Mouse (Mus musculus) effector memory CD4-positive, alpha-beta T cell, adult 5 months (primary cell): Measurements from ENCODE around the gene Tars2. TPM values are rescaled to one million over a fixed set of nuclear protein-coding genes. Genes with fewer than 3 reads are reported as not detected.

ENCODE experiments used
- polyA plus RNA-seq: library from polyadenylated mRNA; unstranded; fragments of 100-300 nt; shearing (Covaris generic); gene quantifications from one replicate; pipeline ENCODE4 v1.2.1, GENCODE M21; 2017

Gene Tars2
- 48.3 TPM for polyA plus RNA-seq

DNA sequence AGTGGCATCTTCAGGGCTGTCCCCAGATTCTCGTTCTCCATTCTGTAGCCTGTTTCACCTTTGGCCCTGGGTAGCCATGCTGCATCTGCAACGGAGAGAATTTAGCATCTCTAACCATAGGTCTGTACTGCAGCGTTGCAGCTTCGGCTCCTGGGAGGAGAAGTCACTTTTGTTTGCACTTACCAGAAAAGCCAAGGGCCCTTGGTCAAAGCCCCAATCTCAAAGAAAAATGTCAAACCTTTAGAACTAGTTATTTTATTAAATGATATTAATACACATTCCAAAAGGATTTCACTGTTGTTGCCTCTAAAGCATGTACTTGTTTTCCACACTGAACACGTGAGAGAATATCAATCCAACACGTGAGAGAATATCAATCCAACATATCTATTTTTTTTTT is at the start of gene Tars2:
Tars2 (minus strand) TSS at position 101 of the 400 bp plus-strand sequence.

DNA sequence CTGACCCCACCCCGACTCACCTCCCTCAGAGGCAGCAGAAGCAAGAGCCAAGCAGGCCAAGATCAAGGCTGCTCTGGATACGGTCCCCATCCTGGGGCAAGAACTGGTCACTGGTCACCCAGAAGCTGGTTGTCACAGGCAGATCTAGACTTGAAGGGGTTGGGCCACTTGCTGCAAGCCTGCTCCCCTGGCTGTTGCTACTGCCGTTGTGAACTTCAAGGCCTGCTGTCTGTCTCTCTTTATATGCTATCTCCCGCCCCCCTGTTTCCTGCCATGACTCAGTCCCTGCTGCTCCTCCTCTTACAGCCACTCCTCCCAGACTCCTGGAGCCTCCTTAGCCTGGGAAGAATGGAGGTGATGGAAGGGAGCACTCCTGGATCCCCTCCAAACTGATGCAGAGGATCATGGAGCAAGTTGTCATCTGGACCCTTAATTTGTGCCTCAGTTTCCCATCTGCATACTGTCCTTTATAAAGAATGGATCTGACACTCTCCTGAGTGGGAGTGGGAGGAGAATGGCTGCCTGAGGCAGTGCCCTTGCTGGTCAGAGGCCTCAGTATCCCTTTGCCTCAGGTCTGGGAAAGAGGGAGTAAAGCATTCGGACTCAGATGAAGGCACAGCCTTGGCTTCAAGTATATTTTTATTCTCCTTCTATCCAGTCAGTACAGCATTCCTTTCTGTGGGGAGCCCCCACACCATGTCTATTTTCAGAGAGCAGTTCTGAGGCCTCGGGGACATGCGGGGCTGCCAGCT is 20.5 kb downstream of the Tars2 start, which contains the start of gene Ecm1:
Ecm1 (minus strand) TSS at position 217 of the 752 bp plus-strand sequence.

Other genes with a start within 250 kb of the Tars2 start
- 116 TPM for gene Ctss, start 233.4 kb downstream of the Tars2 start, polyA plus RNA-seq
- gene Hormad1, start 200.5 kb downstream of the Tars2 start, polyA plus RNA-seq, result not detected
- 14.9 TPM for gene Golph3l, start 171.3 kb downstream of the Tars2 start, polyA plus RNA-seq
- gene Ensa, start 135.2 kb downstream of the Tars2 start, polyA plus RNA-seq, result 116 TPM
- 460 TPM for gene Mcl1, start 101.4 kb downstream of the Tars2 start, polyA plus RNA-seq
- 2.6 TPM for gene Adamtsl4, start 72.3 kb downstream of the Tars2 start, polyA plus RNA-seq
- gene Ecm1, start 20.6 kb downstream of the Tars2 start, polyA plus RNA-seq, result 12.3 TPM
- gene Rprd2, start 58.7 kb upstream of the Tars2 start, polyA plus RNA-seq, result 52.7 TPM
- gene Prpf3, start 95.7 kb upstream of the Tars2 start, polyA plus RNA-seq, result 37.2 TPM
- 101 TPM for gene Mrps21, start 111.3 kb upstream of the Tars2 start, polyA plus RNA-seq
- 23.2 TPM for gene Ciart, start 122.0 kb upstream of the Tars2 start, polyA plus RNA-seq
- not detected for gene BC028528, start 131.8 kb upstream of the Tars2 start, polyA plus RNA-seq
- 39.2 TPM for gene Aph1a, start 133.8 kb upstream of the Tars2 start, polyA plus RNA-seq
- gene Car14, start 144.5 kb upstream of the Tars2 start, polyA plus RNA-seq, result not detected
- 215 TPM for gene Anp32e, start 169.0 kb upstream of the Tars2 start, polyA plus RNA-seq
- gene Plekho1, start 235.8 kb upstream of the Tars2 start, polyA plus RNA-seq, result 14.1 TPM